Comparison of ENCODE assay signal across 20 mouse cellular contexts in genomic region chr5:24125910-24126636, GRCm38 (mm10). TPM values are rescaled to one million over a fixed set of nuclear protein-coding genes. Genes with fewer than 3 reads are reported as not detected.
DNase-seq lines count a peak whose midpoint lies in the region; ATAC-seq and TF ChIP-seq lines count a peak whose summit lies in the region.
"Had no signal": no experiment of that assay in that cellular context is flagged by ENCODE, and none has a peak within 500 bp of the region (broad histone marks: within the 10 kb centered on the region; RNA-seq: fewer than 3 reads in every experiment).

No protein-coding gene starts in this region.

- peak overlapping the region; percentile 57 for H3K4me3 ChIP-seq in gastrocnemius, adult 2 months
- no peak overlapping the region for H3K4me3 ChIP-seq in heart, embryonic 13.5 days
- H3K4me3 ChIP-seq: hindbrain, embryonic 13.5 days; limb, embryonic 12.5 days; liver, embryonic 13.5 days; neural tube, embryonic 13.5 days had no signal

- intact Hi-C loops in gastrocnemius, adult 2 months (cut with DNase I), result loop anchor here (2.0 kb wide), 2 partner anchors 25 to 39 kb away; partner anchors contain the start of genes Klhl7 and Nupl2
- intact Hi-C loops in gastrocnemius, postnatal 36 days (cut with DNase I), result no loop called here

- ATAC-seq in heart, embryonic 13.5 days (ENCODE audit: extremely low read depth, insufficient number of reproducible peaks, low FRiP score, low TSS enrichment), result no peak
- ATAC-seq: inflammation-experienced regulatory T-cells, adult 6 months had no signal

- no peaks in the 10 kb centered on the region for H3K27me3 ChIP-seq in heart, embryonic 13.5 days (replicated peaks)
- H3K27me3 ChIP-seq: hindbrain, embryonic 13.5 days; limb, embryonic 12.5 days; liver, embryonic 13.5 days; neural tube, embryonic 13.5 days had no signal

- H3K9me3 ChIP-seq in heart, embryonic 13.5 days, result no peaks in the 10 kb centered on the region
- H3K9me3 ChIP-seq: hindbrain, embryonic 13.5 days; limb, embryonic 12.5 days; liver, embryonic 13.5 days; neural tube, embryonic 13.5 days had no signal

- TF ChIP-seq CTCF in gastrocnemius, adult 2 months (IDR thresholded peaks at IDR 0.05), result no peak

- peaks cover 44% of the 10 kb centered on the region for H3K4me1 ChIP-seq in heart, embryonic 13.5 days

- peak overlapping the region; percentile 35 for H3K4me2 ChIP-seq in heart, embryonic 13.5 days
- H3K4me2 ChIP-seq: hindbrain, embryonic 13.5 days; limb, embryonic 12.5 days; liver, embryonic 13.5 days; neural tube, embryonic 13.5 days had no signal

- WGBS in heart, embryonic 13.5 days, result 62% methylated on average over 1 of the region's 1 CpGs

- peak overlapping the region; percentile 91 for H3K27ac ChIP-seq in gastrocnemius, adult 2 months
- peak overlapping the region; percentile 94 for H3K27ac ChIP-seq in heart, embryonic 13.5 days (replicated peaks)
- H3K27ac ChIP-seq: limb, embryonic 12.5 days; liver, embryonic 13.5 days had no signal

- H3K36me3 ChIP-seq in heart, embryonic 13.5 days, result 0 out of 2 replicates have a peak, but pooled peaks cover 12% of the 10 kb centered on the region

- no peak overlapping the region for H3K9ac ChIP-seq in heart, embryonic 13.5 days
- H3K9ac ChIP-seq: hindbrain, embryonic 13.5 days; limb, embryonic 12.5 days; liver, embryonic 13.5 days; neural tube, embryonic 13.5 days had no signal

- no peak for DNase-seq in gastrocnemius, adult 2 months
- no peak for DNase-seq in gastrocnemius, postnatal 36 days
- peak; percentile 24 for DNase-seq in layer of hippocampus, adult 9-10 months (ENCODE audit: low spot score)
- DNase-seq in layer of hippocampus, postnatal 25 days (ENCODE audit: extremely low spot score in 1 of 2, low spot score in 1 of 2), result no peak
- DNase-seq in telencephalon, adult 2 months (ENCODE audit: low read depth, low spot score), result peak; percentile 23
- DNase-seq in ovary, postnatal 36 days (ENCODE audit: low spot score), result no peak
- DNase-seq: adrenal gland, postnatal 25 days; cerebellum, adult 18-20 months; cerebellum, postnatal 36 days; kidney, adult 9 months; kidney, postnatal 25 days; liver, embryonic 13.5 days; midbrain, embryonic 14.5 days; spleen, adult 18-20 months; thymus, postnatal 36 days had no signal

RNA-seq across cellular contexts. Expression of gene Klhl7, which starts 25.7 kb away (rescaled TPM):
- 10 to 100 TPM; 38.2 to 39.9 TPM for total RNA-seq in gastrocnemius, adult 2 months (2021)
- 10 to 100 TPM; 28.8 to 35.7 TPM for total RNA-seq in gastrocnemius, postnatal 36 days (2021)
- total RNA-seq in layer of hippocampus, postnatal 25 days (2021), result 10 to 100 TPM; 92.7 to 94.8 TPM
- 39.5 and 44.3 TPM in 2 replicates for polyA plus RNA-seq in heart, embryonic 13.5 days (2015; fragmentation: Nextera tagmentation; extraction: Ambion mirVana)

RNA-seq across cellular contexts. Expression of gene Nupl2, which starts 38.7 kb away (rescaled TPM):
- 1 to 10 TPM; 6.4 to 6.7 TPM for total RNA-seq in gastrocnemius, adult 2 months (2021)
- total RNA-seq in gastrocnemius, postnatal 36 days (2021), result 1 to 10 TPM; 4.2 to 5.7 TPM
- 10 to 100 TPM in 1 of 2 experiments, 1 to 10 TPM in 1; 9.9 to 12.0 TPM for total RNA-seq in layer of hippocampus, postnatal 25 days (2021)
- polyA plus RNA-seq in heart, embryonic 13.5 days (2015; fragmentation: Nextera tagmentation; extraction: Ambion mirVana), result 11.7 and 12.7 TPM in 2 replicates

Comparison
In these comparisons a context has a peak if more than half of its experiments do, and no peak if none do; other contexts are left out.
1. DNase-seq: peak in layer of hippocampus, adult 9-10 months (single experiment) and telencephalon, adult 2 months (single experiment); none in gastrocnemius, adult 2 months (single experiment), gastrocnemius, postnatal 36 days (0 of 2), layer of hippocampus, postnatal 25 days (0 of 2) and ovary, postnatal 36 days (single experiment).